Mouse (Mus musculus): Measurements from ENCODE around the gene Hist3h2ba.

Hist3h2ba gene

GRCm38 (mm10) chr11:58948542-58949479 lies at the start of gene Hist3h2ba:
Hist3h2ba (plus strand) TSS chr11:58948920.
- peak; percentile 29 for DNase-seq

DNA sequence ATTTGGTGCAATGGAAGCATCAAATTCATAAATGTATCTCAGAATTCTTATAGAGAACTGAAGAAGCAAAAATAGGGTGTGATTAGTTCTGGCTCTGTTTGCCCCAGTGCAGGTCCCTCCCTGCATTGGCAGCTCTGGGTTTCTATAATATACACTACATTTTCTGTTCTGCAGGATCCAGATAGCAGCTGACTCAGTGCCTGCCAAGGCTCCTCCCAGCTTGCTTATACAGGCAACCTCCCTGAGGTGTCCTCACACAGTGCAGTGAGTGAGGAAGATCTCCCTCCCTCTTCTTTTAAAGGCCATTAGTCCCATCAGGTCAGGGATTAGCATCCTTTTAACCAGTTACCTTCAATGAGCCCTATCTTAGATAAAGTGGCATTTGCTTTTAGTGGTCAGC lies 47.6 kb upstream of the Hist3h2ba start:
- no peak for DNase-seq

- DNase-seq = peak; percentile 98
These were observed 45.0 kb upstream of the Hist3h2ba start, which contains the start of gene Zfp39 for GRCm38 (mm10) chr11:58903511-58904409. Zfp39 (minus strand) TSS chr11:58904225.

DNA sequence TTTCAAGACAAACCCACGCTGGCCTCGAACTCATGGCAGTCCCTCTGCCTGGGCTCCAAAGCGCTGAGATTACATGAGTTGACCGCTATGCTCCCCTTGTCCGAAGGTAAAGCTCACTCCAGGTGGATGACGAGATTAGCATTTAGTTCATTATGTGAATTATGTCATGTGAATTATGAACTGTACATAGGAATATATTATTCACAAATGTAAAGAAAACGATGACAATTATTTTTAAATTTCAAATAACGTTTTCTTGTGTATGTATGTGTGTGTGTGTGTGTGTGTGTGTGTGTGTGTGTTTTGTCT lies 44.4 kb upstream of the Hist3h2ba start:
- DNase-seq = no peak

- DNase-seq = peak; percentile 14
These were observed 43.9 kb upstream of the Hist3h2ba start for GRCm38 (mm10) chr11:58904838-58905237.

DNA sequence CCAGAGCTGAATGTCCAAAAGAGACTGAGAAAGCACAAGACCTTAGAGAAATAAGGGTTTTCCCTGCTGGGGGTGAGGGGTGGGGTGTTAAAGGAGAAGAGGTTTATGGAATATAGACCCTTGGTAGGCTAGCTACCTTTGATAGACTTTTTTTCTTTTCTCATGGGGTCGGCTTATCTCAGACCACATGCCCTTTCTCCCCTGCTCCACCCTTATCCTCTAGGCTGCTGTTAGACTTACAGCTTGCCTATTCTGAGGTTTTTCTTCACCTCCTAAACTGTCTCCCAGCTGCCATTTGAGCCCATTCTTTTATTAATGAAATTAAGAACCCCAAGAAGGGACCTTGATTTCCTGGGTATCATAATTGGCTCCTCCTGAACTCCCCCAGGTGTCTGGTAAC lies 34.9 kb upstream of the Hist3h2ba start:
- no peak for DNase-seq

- DNase-seq = peak; percentile 34
These were observed 34.2 kb upstream of the Hist3h2ba start for GRCm38 (mm10) chr11:58914461-58915028.

GRCm38 (mm10) chr11:58916879-58917744 lies 31.6 kb upstream of the Hist3h2ba start:
- peak; percentile 77 for DNase-seq

DNA sequence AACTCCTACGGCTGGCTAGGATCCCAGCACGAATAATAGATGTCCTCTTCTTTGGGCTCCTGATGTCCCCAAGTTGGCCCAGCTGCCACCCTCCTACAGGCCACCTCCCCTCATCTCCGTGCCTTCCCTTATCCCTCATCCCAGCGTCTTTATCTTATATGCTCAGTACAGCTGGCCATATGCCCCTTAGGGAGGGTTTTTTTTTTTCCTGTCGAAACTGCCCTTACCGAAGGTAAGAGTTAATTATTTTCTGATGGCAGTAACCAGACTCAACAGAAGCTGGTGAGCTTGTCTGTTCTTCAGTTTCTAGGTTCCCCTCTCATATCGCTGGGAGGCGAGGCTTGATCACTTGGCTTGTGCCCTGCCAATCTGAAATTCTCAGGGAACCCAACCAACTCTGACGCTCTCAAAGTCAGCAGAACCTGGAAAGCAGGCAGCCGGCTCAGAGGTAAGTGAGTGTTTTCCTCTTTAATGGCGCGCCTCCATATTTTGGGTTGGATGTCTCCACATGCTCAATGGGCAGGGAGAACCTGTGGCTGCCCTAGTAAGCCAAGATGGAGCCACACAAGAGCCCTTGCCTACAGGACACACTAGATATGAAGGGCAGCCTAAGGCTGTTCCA lies 30.9 kb upstream of the Hist3h2ba start, which contains the start of gene Btnl10:
Btnl10 (plus strand) TSS at position 164 of the 622 bp plus-strand sequence.
- no peak for DNase-seq

DNA sequence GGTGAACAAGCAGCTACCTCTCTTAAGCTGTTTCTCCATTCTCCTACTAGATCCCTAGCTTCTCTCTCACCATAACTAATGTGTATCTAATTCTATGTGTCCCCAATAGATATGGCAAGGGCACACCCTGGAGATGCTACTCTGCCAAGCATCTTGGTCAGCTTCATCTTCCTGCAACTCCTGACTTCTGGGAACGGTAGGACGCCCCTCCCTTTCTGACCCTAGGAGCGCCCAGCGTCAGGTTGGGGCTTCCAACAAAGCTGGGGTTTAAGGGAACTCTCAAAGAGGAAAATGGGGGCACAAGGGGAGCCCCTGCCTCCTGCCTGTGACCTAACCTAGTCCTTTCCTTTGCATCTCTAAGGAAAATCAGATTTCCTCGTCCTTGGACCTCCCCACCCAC lies 30.0 kb upstream of the Hist3h2ba start:
- no peak for DNase-seq

DNA sequence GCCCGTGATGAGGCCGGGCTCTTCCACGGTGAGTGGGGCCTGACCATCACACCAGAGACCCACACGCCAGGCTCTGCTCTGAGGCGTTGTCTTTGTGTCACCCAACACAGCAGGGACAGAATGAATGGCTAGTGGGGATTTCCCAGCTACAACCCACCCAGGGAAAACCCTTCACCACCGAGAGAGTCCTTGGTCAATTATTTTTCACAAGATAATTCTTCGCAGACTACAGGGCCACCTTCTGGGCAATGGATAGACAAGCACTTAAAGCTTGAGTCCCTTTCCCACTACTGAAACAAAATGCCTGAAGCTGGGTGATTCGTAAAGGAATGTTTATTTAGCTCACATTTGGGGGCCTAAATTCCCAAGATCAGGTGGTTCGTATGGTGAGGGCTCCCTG lies 26.3 kb upstream of the Hist3h2ba start:
- no peak for DNase-seq

- no peak for DNase-seq
These were observed 22.1 kb upstream of the Hist3h2ba start for GRCm38 (mm10) chr11:58926651-58927050.

- no peak for DNase-seq
These were observed 21.7 kb upstream of the Hist3h2ba start for GRCm38 (mm10) chr11:58927053-58927452.

- DNase-seq = peak; percentile 67
These were observed 20.7 kb upstream of the Hist3h2ba start for GRCm38 (mm10) chr11:58927790-58928651.

DNA sequence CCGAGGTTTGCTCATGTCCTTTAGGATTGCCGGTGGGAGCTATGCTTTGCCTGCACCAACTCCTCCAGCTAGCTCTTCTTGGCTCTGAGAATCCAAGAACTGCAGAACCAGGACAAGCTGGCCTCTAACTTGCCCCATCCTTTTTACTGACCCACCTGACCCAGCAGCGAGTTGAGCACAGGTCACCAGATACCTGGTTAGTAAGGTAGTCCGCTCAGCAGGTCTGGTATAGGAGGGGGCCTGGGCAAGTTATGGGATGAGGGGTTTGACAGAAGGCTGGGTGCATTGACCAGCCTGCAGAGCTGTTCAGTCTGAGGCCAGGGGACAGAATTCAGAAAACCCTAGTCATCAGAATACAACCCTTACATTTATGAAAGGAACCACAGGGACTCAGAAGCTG lies 19.7 kb upstream of the Hist3h2ba start:
- no peak for DNase-seq

DNA sequence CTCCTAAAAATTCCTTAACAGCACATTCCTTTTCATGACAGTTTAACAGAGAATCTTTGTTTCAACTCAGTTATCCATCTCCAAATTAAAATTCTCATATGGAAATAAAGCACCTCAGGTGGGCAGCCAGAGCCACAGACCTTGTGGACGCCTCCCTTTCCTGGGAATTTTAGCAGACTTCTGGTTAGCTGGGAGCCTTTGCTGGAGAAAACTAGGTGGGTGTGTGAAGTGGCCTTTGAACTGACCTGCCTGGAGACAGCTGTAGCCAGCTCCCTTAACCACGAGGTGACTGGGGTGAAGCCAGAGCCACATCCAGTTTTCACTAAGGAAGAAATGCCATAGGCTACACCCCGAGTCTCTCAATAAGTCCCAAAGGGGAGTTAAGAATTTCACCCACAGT lies 19.1 kb upstream of the Hist3h2ba start:
- DNase-seq = no peak

- DNase-seq = no peak
These were observed 18.5 kb upstream of the Hist3h2ba start for GRCm38 (mm10) chr11:58930254-58930653.

DNA sequence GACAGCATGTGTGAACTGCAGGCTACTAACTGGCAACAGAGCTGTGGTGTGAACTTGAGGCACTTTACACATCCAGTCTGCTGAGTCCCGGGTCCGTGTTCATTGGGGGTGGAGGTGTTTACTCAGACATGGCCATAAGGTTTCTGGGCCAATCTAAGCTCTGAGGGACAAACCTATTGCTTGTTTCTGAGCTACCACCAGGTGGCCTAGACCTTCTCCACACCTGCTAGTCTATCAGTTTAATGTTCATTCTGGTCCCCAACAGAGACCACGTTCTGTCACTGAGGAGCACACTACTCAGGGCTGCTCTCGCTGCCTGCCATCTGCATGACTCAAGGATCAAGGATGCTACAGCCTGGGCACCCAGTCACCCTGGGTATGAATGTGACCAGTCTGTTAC lies 17.1 kb upstream of the Hist3h2ba start:
- DNase-seq = no peak

DNA sequence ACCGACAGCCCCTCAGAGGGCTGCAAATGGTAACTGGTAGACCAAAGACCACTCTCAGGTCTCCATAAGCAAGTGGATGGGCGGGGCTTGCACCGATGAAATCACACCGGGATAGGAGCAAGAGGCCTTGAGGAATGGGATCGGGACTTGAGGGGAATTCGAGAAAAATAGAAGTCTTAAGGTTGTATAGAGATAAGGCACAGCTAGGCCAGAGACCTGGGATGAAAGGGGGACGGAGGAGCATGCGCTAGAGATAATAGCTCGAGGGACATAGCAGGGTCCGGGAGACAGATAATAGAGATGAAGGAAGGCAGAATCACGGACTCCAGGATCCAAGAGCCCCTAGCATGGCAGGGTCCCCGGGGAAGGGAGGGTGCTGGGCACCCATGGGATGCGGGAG lies 10.8 kb upstream of the Hist3h2ba start:
- no peak for DNase-seq

- DNase-seq = peak; percentile 92
These were observed 10.2 kb upstream of the Hist3h2ba start, which contains the start of gene Rnf187 for GRCm38 (mm10) chr11:58938322-58939087. Rnf187 (minus strand) TSS chr11:58938916.
